Mouse (Mus musculus) adrenal gland, adult 8-10 months (tissue): ENCODE measurements around the gene Sp2. TPM values are rescaled to one million over a fixed set of nuclear protein-coding genes. Genes with fewer than 3 reads are reported as not detected.

Experiments
- DNase-seq: peaks from one replicate; pipeline ENCODE4 v3.0.0; 2022
- total RNA-seq, 4 experiments: library from RNA; stranded (reverse); gene quantifications; 2 replicates each; pipeline ENCODE4 v1.2.4; 2022

The Sp2 gene
- total RNA-seq, 4 experiments from 2014 or later, result 13.8 to 21.0 (median 16.4) TPM

DNA sequence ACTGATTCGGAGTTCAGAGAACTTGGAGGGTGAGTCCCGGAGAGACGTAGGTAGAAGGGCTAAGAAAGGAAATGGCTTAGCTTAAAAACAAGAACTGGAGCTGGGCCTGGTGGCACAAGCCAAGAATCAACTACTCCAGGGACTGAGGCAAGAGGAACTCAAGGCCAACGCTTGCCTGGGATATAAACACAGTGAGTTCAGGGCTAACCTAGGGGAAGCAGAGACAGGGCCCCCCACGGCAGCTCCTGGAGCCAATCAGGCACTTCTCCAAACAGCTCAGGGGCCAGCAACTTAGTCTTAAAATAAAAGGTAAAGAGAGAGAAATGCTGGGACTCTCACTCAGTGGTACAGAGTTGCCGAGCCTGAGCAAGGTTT, 44.3 kb downstream of the Sp2 start:
- no peak for DNase-seq

DNA sequence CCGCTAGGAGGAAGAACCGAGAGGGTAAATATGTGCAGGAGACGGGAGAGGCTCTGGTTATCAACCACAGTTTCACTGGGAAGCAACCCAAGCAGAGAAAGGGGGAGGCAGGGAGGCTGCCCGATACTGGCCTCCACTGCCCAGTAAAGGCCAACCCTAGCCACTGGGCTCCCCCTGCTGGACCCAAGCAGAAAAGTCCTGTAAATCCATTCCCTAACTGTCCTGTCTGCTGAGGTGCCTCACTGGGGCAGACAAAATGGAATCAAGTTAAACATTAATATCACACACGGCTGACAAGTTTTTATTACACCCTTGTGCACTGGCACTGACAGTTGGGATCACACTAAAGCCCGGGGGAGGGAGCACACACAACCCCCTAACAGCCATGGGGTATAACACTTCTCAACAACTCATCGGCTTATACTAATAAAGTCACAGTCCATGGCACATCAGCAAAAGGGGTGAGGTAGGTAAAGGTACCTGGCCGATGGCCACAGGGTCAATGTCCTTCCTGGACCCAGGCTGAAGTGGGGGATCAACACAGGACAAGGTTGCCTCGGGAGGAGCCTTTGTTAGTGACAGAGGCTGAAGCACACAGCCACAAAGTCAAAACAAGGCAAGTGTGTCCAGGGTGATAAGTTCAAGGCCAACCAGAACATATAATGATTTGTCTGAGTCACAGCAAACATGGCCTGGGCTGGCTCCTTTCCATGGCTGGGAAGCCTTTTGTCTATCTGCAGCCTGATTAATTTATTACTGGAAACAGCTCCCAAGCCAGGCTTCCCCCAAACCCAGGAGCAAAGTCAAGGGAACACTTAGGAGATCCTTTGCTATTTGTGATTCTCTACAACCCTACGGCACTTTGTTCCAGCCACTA, 45.0 kb downstream of the Sp2 start:
- DNase-seq, result peak; percentile 80

DNA sequence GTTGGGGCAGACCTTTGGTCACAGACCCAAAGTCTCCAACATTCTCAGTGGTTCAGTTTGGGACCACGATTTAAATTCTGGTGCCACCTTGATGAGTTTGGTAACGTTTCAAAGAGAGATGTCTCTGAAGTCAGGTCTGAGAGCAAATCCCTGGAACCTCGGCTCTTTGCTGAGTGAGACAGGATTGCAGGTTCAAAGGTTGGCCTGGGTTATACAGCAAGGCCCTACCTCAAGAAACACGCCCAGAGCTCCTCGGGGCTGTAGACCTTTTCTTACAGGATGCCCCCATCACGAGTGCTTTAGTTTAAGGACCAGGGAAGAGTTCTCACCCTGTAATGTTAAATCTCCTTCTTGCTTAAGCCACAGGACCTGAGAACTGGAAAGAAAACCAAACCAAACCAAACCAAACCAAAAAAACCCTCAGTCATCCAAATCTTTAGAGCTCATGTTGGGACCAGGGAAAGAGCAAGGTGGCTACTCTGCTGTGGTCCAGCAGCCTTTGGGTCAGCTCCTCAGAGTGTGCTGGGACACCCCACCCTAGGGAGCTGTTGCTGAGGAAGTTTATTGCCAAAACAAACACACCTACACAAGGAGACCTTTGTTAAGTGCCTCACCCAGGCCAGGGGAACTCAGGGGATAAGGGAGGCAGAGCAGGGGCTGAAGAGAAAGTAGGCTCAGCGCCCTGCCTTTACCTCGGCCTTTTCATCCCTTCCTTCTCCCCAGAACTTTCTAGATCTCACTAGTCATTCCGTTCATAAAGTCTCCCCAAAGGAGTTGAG, 46.7 kb downstream of the Sp2 start:
- DNase-seq, result no peak

DNA sequence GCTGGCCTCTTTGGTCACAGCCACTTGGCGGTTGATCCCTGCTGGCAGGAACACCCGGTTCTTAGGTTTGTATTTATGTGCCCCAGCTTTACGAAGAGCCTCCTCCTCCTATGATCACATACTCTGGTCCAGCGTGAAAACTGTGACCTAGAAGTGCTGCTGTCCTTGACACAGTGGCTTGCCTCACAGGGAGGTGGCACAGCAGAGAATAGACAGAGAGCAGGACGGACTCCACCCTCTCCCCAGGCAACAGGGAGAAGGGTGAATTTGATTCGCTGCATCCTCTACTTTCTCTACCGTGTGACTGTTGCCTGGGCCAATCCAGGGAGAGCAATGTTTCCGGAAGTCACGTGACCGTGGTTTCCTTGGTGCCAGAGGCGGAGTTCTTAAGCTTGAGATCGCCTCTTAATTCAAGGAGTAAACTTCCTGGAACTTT, 47.8 kb downstream of the Sp2 start:
- peak; percentile 90 for DNase-seq

DNA sequence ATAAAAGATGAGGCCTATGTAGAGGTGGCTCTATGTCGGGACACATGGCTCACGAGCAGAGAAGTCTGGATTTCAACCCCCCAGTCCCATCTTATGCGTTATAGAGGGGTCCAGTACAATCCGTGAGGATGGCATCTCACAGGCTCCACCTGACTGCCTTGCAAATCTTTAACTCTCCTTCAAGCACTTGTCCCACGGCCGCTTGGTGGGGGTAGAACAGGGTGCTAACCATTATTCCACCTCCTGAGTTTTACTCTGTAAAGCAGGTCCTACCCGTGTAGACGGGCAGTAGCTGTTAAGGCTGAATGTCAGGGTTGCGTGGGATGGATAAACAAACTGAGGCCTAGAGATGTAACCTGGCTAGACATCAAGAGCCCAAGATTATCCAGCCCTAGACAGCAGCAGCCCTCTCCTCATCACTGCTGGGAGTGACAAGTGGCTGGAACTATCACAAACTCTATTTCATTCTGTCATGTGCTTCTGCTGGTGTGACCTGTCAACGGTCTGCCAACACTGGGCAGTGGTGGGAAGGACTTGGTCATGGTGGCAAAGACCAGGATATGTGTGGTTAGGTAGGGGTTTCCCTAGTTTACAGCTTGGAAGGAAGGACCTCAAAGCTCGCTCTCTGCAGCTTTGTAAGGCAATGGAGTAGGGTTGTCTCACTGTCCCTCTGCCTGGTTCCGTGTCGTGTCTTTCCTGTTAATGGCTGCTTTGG, 49.0 kb downstream of the Sp2 start:
- DNase-seq, result no peak

DNA sequence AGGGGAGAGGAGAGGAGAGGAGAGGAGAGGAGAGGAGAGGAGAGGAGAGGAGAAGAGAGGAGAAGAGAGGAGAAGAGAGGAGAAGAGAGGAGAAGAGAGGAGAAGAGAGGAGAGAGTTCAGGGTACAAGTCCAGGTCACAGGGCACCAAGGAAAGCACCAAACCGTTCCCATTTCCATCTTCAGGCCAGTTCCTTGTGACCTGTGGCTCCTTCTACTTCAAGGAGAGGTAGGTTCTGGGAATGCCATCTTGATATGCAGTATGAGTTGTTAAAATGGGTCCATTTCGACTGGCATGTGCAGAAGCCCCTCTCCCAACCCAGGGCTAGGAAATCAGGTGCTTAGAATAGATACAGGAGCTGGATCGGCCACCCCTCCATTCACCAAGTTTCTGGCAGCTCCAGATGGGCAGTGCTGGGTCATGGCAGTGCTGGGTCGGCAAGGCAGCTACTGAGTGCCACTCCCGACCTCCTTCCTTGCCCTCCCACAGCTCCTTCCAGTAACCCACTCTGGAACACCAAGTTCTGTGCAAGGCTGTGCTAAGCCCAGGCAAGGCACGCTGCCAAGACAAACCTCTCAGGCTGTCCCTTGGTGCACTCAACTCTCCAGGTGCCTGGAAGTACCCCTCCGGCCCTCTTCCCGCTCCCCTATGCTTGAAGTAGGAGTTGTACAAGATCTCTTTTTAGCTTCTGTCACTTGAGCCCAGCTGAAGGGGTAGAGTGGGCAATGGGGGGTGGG, 51.3 kb downstream of the Sp2 start:
- no peak for DNase-seq

DNA sequence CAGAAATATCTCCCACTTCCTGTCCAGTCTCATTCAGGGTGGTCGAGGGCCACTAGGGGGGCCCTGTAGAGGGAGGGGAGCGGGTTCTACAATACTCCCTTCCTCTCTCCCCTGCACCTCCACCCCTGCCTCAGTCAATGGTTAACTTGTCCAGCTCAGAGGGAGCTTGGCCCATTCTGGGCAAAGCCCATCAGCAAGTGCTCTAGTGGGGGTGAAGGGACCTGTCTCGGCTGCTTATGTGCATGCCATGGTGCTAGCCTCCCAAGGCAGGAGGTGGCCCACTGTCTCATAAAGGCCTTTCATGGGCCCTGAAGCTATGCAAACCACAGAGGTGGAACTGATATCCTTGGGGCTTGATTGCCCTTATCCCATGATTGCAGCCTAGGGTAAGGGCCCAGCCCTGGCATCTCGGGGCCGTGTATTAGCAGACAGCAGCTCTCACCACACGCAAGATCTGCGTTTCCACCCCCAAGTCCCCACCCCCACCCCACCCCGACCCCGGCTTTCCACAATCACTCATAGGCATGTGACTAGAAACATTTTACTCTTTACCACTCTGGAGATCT, 52.9 kb downstream of the Sp2 start:
- no peak for DNase-seq

DNA sequence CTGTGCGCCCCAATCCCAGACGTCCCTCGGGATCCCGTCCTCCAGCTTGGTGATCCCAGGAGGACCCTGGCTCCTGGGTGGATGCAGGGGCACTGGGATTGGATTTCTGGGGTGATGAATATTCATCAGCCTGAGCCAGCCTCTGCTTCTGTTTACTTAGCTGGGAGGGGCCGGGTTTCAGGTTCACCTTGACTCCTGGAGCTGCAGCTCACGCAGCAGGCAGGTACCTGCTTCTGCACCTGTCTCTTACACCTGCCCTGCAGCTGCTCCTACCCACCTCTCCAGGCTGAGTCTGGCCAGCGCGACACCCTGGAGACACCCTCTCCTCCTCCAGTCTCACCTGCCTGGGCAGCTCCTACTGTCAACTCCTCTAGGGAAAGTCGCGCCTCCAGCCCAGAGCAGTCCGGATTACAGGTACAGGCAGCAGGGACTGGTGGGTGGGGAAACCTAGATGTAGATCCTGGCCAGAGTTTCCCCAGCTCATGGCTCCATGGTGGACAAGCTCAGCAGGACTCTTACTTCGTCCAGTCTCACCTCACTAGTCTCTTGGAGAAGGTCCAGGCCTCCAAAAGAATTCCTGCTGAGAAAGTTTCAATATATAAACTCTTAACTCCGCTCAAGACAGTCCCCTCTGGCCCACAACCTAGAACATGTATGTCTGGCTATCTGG, 53.5 kb downstream of the Sp2 start:
- DNase-seq, result no peak

DNA sequence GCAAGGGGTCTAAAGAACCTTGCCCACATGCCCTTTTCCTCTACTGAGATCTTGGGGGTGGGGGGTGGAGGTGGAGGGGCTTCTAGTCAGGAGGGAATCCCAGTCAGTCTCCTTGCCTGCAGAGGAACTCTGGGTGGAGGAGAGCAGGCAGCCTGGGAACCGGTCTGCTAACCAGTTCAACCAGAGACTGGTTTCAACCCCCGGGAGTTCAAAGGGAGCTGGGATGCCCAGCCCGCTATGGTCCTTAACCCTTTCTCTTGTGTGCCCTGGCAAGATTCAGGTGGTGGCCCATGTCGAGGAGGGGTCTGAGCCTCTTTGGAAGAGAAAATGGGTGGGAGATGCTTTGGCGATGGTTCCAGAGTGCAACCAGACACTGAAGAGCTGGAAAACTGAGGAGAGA, 54.1 kb downstream of the Sp2 start:
- no peak for DNase-seq

DNA sequence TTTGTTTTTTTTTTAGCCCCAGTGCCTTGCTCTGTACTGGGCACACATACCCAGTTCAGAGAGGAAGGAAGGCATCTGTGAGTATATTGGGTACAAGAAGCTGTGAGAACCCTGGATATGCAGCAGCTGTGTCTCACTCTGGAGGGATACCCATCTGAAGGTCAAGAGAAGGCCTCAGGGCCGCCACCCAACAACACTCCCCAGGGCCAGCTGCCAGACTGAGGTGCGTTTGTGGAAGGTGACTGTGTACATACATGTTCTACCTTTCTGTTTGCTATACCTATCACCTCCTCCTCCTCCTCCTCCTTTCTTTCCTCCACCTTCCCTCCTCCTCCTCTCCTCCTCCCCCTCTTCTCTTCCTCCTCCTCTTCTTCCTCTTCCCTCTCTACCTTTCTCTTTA, 54.7 kb downstream of the Sp2 start, which contains the start of gene Prr15l:
Prr15l (plus strand) TSS at position 17 of the 400 bp plus-strand sequence.
- DNase-seq, result no peak

DNA sequence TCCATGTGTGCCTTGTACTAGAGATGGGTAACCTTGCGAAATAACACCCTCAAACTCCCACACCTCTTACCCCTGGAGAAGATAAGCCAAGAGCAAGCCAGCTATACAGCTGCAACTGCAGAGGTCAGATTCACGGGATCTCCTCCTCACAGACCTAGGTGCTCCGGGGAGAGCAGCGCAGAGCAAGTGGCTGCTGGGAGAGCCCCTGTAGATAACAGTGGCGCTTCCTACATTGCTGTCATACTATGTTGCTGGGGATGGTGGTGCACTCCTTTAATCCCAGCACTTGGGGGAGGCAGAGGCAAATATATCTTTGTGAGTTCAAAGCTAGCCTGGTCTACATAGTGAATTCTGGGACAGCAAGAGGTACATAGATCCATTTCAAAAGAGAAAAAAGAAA, 56.2 kb downstream of the Sp2 start:
- DNase-seq, result no peak

DNA sequence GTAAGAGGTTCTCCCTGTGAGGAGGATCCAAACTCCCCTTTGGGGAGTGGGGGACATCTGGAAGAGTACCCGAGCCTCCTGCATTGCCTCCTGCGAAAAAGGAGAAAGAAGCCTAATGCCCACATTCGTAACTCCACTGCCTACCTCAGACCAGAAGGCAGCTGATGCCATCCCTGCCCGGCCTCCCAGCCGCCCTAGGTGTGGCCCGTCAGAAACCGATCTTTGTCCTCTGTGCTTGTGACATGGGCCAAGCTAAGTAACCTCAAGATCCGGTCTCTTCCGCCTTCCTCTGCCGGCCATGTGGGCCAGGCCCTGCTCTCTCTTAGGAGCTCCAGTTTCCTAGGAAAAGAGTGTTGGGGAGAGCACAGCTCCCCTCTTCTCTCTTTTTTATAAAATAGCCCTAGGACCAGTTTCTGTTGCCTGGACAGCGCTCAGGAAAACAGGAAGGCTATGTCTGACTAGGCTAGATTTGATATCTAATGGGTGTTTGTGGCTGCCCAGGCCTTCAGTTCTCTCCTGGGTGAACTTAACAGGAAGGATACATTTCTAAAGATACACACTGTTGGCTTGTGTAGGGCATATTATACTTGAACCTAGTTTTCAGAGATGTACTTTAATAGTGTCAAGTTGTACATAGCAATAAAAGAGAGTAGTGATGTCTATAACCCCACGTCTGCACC, 57.1 kb downstream of the Sp2 start:
- DNase-seq, result no peak

DNA sequence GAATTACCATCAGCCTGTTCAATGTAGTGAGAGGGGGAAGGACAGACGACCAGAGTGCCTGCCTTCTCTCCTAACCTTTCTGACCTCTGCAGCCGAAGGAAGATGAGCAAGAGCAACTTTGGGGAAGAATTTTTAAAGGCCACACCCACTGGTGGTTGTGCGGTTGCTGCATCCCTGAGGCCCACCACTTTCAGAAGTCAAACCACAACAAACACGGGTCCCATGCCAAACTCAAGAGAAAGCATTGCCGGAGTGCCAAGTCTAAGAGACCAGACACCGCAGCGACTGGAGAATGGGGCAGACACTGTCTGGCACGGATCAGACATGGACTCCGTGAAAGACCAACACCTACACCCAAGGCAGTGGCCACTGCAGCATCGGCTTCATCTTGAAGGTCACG, 57.9 kb downstream of the Sp2 start:
- DNase-seq, result no peak

DNA sequence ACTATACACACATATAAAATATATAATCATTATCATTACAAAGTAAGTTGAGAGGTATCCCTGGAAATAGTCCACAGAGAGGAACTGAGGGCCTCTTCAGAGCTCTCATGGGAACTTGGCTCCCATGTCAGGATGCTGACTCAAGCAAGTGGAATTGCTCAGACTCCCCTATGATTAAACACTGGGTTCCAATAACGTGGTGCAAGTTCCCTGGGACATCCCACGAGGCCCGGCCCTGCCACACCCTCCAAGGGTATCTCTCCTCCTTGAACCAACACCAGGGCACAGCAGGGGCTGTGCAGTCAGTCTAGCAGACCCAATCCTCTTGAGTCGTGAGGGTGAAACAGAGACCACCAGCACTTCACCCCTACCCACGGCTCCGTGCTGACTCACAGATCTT, 63.8 kb downstream of the Sp2 start:
- no peak for DNase-seq

DNA sequence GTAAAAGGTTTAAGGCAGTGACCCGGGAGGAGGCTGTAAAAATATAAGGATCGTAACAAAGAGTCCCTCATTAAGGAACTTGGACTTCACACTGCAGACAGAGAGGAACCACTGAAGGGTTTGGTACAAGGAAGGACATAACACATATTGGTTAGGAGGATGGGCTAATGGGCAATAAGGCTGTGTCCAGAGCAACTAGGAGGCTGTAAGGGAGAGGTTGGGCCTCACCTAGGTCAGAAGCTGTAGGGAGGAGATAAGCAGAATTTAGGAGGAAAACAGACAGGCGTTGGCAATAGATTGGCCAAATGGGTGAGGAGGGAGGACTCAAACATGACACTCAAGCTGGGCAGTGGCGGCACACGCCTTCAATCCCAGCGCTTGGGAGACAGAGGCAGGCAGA, 65.3 kb downstream of the Sp2 start:
- DNase-seq, result no peak

DNA sequence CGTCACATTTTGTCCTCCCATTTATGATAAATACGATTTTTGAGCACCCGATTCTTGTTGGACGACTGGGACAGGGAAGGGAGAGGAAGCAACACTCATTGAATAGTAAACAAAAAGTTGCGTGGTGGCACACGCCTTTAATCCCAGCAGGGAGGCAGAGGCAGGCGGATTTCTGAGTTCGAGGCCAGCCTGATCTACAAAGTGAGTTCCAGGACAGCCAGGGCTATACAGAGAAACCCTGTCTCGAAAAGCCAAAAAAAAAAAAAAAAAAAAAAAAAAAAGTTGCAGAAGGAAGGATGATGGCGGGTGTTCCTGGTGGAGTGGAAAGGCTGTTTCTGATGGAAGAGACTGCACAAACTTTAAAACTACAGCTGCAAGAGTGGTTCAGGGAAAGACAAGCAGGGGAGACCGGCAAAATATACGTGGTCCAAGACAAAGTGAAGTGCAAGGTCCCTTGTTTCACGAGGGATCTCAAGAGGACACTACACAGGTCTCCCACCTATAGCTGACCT, 65.8 kb downstream of the Sp2 start:
- no peak for DNase-seq

DNA sequence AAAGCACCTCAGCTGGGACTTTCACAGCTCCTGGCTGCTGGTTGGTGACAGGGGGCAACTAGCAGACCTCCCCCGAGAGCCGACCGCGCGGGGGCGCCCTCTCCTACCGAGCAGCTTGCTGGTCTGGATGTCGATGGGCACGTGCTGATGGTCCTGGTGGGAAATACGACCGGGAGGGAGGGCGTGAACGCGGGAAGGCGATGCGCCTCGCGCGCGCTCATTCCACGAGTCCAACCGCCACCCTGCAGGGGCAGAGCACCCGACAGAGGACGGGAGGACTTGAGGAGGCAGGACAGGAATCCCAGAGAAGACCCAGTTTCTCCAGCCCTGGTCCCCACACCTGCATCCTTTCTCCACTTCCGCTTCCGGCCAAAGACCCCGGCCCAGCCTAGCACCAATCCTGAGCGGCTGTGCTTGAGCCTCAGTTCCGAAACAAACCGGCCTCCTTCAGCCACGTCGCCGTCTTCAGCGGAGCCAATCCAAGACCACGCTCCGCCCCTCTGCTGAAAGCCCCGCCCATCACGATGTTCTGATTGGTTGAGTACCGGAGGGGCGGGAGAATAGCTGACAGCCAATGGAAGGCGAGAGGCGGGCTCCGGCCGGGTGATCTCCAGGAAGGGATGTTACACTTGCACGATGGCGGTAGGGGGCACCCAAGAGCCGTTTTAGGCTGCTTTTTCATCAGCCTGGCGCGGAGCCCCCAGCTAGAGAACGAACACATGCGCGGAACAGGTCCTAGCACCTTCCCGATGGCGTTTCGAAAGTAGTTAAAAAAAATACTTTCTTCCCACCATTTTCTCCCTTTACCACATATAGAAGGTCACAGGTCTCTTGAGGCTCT, 66.5 kb downstream of the Sp2 start, which contains the start of gene Cdk5rap3:
Cdk5rap3 (minus strand) TSS at position 453 of the 841 bp plus-strand sequence.
- DNase-seq, result peak; percentile 98

DNA sequence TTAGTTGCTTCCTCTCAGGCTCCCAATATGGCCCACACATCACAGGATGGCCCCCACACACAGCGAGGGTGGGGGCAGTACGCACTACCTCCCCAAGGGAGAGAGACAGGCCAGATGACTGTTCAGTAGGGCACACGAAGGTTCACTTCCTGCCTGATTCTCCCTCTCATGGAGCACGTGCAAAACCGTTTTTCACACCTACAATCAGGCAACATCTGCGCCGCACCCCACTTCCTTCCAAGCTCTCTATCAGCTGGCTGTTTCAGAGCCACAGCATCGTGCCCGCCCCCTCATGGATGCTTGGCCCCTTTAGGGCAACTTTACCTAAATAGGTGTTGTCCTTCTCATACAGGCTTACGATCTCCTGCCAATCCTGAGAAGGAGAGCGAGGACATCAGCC, 70.1 kb downstream of the Sp2 start:
- DNase-seq, result no peak

DNA sequence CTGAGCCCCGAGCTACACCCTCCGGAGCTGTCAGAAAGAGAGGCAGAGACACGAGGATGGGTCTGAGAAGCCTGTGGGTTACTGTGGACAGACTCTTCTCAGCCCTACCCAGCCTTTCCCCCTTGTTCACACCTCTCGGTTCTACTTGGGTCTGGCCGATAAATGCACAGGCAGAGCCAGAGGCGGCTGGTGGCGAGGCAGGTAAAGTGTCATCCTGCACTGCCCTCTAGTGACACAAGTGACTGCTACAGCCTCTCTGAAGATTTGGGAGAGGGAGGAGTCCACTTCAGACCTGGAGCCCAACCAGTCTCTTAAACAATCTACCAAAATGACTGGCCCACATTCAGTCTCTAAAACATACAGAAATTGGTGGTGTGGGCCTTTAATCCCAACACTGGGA, 72.8 kb downstream of the Sp2 start:
- peak; percentile 58 for DNase-seq

DNA sequence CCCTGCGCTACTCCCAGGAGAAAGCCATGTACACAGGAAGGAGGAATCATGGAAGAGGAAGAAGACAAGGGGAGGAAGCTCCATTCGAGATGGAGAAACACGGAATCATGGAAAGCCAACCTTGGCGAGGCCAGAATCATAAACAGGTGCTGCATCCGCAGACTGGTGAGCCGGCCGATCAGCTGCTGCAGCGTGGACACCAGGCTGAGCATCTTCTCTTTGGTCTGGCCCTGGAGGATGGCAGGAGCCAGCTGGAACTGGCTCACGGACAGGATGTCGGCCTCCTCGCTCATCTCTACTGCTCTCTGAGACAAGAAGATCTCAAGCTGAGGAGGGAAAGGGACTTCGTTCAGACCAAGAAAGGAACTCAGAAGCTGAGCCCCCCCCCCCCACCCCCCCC, 74.2 kb downstream of the Sp2 start:
- DNase-seq, result no peak
